Mouse (Mus musculus) bone marrow macrophage, adult 2 months (primary cell): ENCODE measurements at regions not wholly inside any gene's neighbourhood (a gene's known extent, or its start where the extent isn't known, plus 50 kb on each side); places are given as distances from the start of the nearest gene placed in this dataset.

Experiments used
- CTCF ChIP-seq: IDR thresholded peaks from 2 replicates; pipeline ENCODE4 v1.5.1; 2012; ENCODE audit warnings: low read depth, mild to moderate bottlenecking, low read length, moderate library complexity
- POLR2A ChIP-seq: IDR thresholded peaks from 2 replicates; pipeline ENCODE4 v1.6.1; 2012; ENCODE audit warnings: mild to moderate bottlenecking, low read depth, low read length, borderline replicate concordance

- TF ChIP-seq CTCF (no peak), POLR2A (no peak)
These were observed 451.8 kb downstream of the Tshz3 start for GRCm38 (mm10) chr7:37149711-37150110.
